Mouse (Mus musculus): Measurements from ENCODE around the gene Gnat2. TPM values are rescaled to one million over a fixed set of nuclear protein-coding genes. Genes with fewer than 3 reads are reported as not detected.

The Gnat2 gene
- total and polyA plus RNA-seq, 2 experiments from 2014 or later = 0.10 to 0.27 TPM

GRCm38 (mm10) chr3:108070295-108071293 is 22.0 kb upstream of the Gnat2 start:
- Histone ChIP-seq H3K27ac (ENCODE audit: low read depth, low read length) (no peak overlapping the region), H3K4me3 (ENCODE audit: low read depth, low read length) (no peak overlapping the region), H3K36me3 (ENCODE audit: insufficient read depth) (peaks cover 11% of the 10 kb centered on the region), H3K27me3 (ENCODE audit: insufficient read depth, low read length) (no peaks in the 10 kb centered on the region), H3K9me3 (ENCODE audit: low read length) (no peaks in the 10 kb centered on the region), H3K9ac (no peak overlapping the region), H3K4me2 (ENCODE audit: low read depth) (no peak overlapping the region), H3K4me1 (ENCODE audit: insufficient read depth) (no peaks in the 10 kb centered on the region)
- DNase-seq (no peak), ATAC-seq (no peak)
- TF ChIP-seq CTCF (IDR thresholded peaks at IDR 0.05; ENCODE audit: low read depth) = peak; percentile 70
- WGBS = 65% methylated on average over 10 of the region's 10 CpGs

- no peak overlapping the region for H3K4me3 ChIP-seq (ENCODE audit: low read depth, low read length)
- ATAC-seq (peak; percentile 37; the same call in 1 of the 2 replicates), DNase-seq (no peak)
- peaks cover 32% of the 10 kb centered on the region for H3K36me3 ChIP-seq (ENCODE audit: insufficient read depth)
- no peak for TF ChIP-seq CTCF (IDR thresholded peaks at IDR 0.05; ENCODE audit: low read depth)
- no peak overlapping the region for H3K4me2 ChIP-seq (ENCODE audit: low read depth)
- H3K9me3 ChIP-seq (ENCODE audit: low read length) = no peaks in the 10 kb centered on the region
- no peaks in the 10 kb centered on the region for H3K4me1 ChIP-seq (ENCODE audit: insufficient read depth)
- WGBS = 63% methylated on average over 10 of the region's 10 CpGs
- no peak overlapping the region for H3K9ac ChIP-seq
- H3K27me3 ChIP-seq (ENCODE audit: insufficient read depth, low read length) = no peaks in the 10 kb centered on the region
- H3K27ac ChIP-seq (ENCODE audit: low read depth, low read length) = 0 out of 2 replicates have a peak overlapping the region, but pooled peaks have one; percentile 15
These were observed 19.5 kb upstream of the Gnat2 start for GRCm38 (mm10) chr3:108072983-108073569.

- H3K4me3 ChIP-seq (ENCODE audit: low read depth, low read length) = no peak overlapping the region
- TF ChIP-seq CTCF (IDR thresholded peaks at IDR 0.05; ENCODE audit: low read depth) = no peak
- no peak overlapping the region for H3K9ac ChIP-seq
- no peak overlapping the region for H3K27ac ChIP-seq (ENCODE audit: low read depth, low read length)
- H3K36me3 ChIP-seq (ENCODE audit: insufficient read depth) = peaks cover 57% of the 10 kb centered on the region
- ATAC-seq = no peak
- H3K4me2 ChIP-seq (ENCODE audit: low read depth) = no peak overlapping the region
- H3K4me1 ChIP-seq (ENCODE audit: insufficient read depth) = no peaks in the 10 kb centered on the region
- 94% methylated on average over 8 of the region's 9 CpGs for WGBS
- no peak for DNase-seq
- H3K27me3 ChIP-seq (ENCODE audit: insufficient read depth, low read length) = no peaks in the 10 kb centered on the region
- H3K9me3 ChIP-seq (ENCODE audit: low read length) = no peaks in the 10 kb centered on the region
These were observed 15.8 kb upstream of the Gnat2 start for GRCm38 (mm10) chr3:108076836-108077235.

GRCm38 (mm10) chr3:108081681-108082080 is 10.9 kb upstream of the Gnat2 start:
- H3K9me3 ChIP-seq (ENCODE audit: low read length) = no peaks in the 10 kb centered on the region
- ATAC-seq = no peak
- H3K36me3 ChIP-seq (ENCODE audit: insufficient read depth) = peaks cover 35% of the 10 kb centered on the region
- H3K4me1 ChIP-seq (ENCODE audit: insufficient read depth) = peaks cover 26% of the 10 kb centered on the region
- no peak overlapping the region for H3K4me3 ChIP-seq (ENCODE audit: low read depth, low read length)
- no peak for DNase-seq
- 51% methylated on average over 4 of the region's 4 CpGs for WGBS
- 0 out of 2 replicates have a peak overlapping the region, but pooled peaks have one; percentile 4 for H3K27ac ChIP-seq (ENCODE audit: low read depth, low read length)
- TF ChIP-seq CTCF (IDR thresholded peaks at IDR 0.05; ENCODE audit: low read depth) = no peak
- H3K27me3 ChIP-seq (ENCODE audit: insufficient read depth, low read length) = no peaks in the 10 kb centered on the region
- no peak overlapping the region for H3K9ac ChIP-seq
- H3K4me2 ChIP-seq (ENCODE audit: low read depth) = 0 out of 2 replicates have a peak overlapping the region, but pooled peaks have one; percentile 8

GRCm38 (mm10) chr3:108082251-108082875 is 10.2 kb upstream of the Gnat2 start:
- WGBS = 72% methylated on average over 1 of the region's 1 CpGs
- no peak for TF ChIP-seq CTCF (IDR thresholded peaks at IDR 0.05; ENCODE audit: low read depth)
- Histone ChIP-seq H3K4me2 (ENCODE audit: low read depth) (peak overlapping the region; percentile 13; the same call in 1 of the 2 replicates), H3K36me3 (ENCODE audit: insufficient read depth) (peaks cover 28% of the 10 kb centered on the region), H3K9ac (no peak overlapping the region), H3K27ac (ENCODE audit: low read depth, low read length) (0 out of 2 replicates have a peak overlapping the region, but pooled peaks have one; percentile 4), H3K4me1 (ENCODE audit: insufficient read depth) (peaks cover 26% of the 10 kb centered on the region), H3K27me3 (ENCODE audit: insufficient read depth, low read length) (no peaks in the 10 kb centered on the region), H3K4me3 (ENCODE audit: low read depth, low read length) (no peak overlapping the region), H3K9me3 (ENCODE audit: low read length) (no peaks in the 10 kb centered on the region)
- ATAC-seq = no peak
- DNase-seq = no peak

GRCm38 (mm10) chr3:108083161-108083560 is 9.4 kb upstream of the Gnat2 start:
- TF ChIP-seq CTCF (IDR thresholded peaks at IDR 0.05; ENCODE audit: low read depth) = no peak
- Histone ChIP-seq H3K27ac (ENCODE audit: low read depth, low read length) (no peak overlapping the region), H3K27me3 (ENCODE audit: insufficient read depth, low read length) (no peaks in the 10 kb centered on the region), H3K36me3 (ENCODE audit: insufficient read depth) (peaks cover 25% of the 10 kb centered on the region), H3K4me1 (ENCODE audit: insufficient read depth) (peaks cover 26% of the 10 kb centered on the region), H3K9me3 (ENCODE audit: low read length) (no peaks in the 10 kb centered on the region), H3K4me3 (ENCODE audit: low read depth, low read length) (no peak overlapping the region), H3K9ac (no peak overlapping the region), H3K4me2 (ENCODE audit: low read depth) (no peak overlapping the region)
- DNase-seq (no peak), ATAC-seq (no peak)
- 52% methylated on average over 2 of the region's 2 CpGs for WGBS

Data from forebrain, postnatal 0 days (tissue).